Mouse (Mus musculus) bone marrow, adult 2 months (tissue): ENCODE measurements around the gene Gm1113.

Experiments used
- CTCF ChIP-seq: fragments of 200-500 bp; IDR thresholded peaks from 2 replicates; pipeline ENCODE4 v1.5.1; 2011; ENCODE audit warnings: low read length, control low read depth; ENCODE audit not compliant: control insufficient read depth, insufficient read depth
- POLR2A ChIP-seq: fragments of 200-500 bp; IDR thresholded peaks from 2 replicates; pipeline ENCODE4 v1.6.1; 2011; ENCODE audit warnings: low read depth, mild to moderate bottlenecking, control low read depth, low read length, borderline replicate concordance; ENCODE audit not compliant: control insufficient read depth

DNA sequence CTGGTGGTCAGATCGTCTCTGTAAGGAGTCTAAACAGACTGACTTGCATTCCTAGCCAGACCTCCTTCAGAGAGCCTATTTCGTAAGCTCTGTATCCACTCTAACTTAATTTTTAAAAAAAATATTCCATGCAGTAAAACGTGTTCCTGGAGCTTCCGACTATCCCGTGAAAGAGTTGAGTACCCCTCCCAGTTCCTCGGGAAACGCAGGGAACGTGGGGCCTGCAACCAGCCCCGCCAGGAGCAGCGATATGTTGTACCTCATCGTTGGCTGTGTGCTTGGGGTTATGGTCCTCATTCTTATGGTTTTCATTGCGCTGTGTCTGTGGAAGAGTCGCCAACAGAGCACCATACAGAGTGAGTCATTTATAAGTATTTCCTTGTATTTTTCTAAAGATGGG is 31.5 kb downstream of the Gm1113 start:
- TF ChIP-seq CTCF (no peak), POLR2A (no peak)
